Mouse (Mus musculus): ENCODE measurements around the gene Hs6st3. TPM values are rescaled to one million over a fixed set of nuclear protein-coding genes. Genes with fewer than 3 reads are reported as not detected.

Gene Hs6st3
- polyA plus RNA-seq, 1 experiment from 2014 or later: not detected

DNA sequence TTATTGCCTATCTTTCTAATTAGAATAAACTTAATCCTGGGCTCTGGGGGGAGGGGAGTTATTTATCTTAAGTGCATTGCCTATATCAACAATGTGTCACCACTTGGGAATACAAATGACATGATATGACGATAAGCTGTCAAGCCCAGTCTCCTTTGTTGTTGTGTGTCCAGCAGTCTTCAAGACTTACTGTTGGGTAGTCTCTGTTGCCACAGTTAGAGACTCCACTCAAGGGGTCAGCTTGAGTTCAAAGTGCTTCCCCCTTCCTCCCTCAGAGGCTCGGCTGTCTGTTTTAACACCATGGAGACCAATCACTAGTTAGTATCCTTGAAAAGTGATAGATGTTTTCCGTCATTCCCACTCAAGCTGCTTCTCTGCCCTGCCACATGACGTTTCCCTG, 339.7 kb downstream of the Hs6st3 start:
- WGBS (ENCODE audit: insufficient replicate concordance): 60% methylated on average over 4 of the region's 4 CpGs
- H3K27me3 ChIP-seq (ENCODE audit: insufficient read depth, low read length): no peaks in the 10 kb centered on the region
- no peak for DNase-seq
- no peaks in the 10 kb centered on the region for H3K4me1 ChIP-seq (ENCODE audit: insufficient read depth)
- no peak overlapping the region for H3K4me3 ChIP-seq (ENCODE audit: low read depth, low read length)
- no peak overlapping the region for H3K9ac ChIP-seq (replicated peaks)
- H3K4me2 ChIP-seq (ENCODE audit: low read depth, low read length): no peak overlapping the region
- no peaks in the 10 kb centered on the region; the same call in 1 of the 2 replicates for H3K9me3 ChIP-seq (ENCODE audit: low read length)
- H3K27ac ChIP-seq (ENCODE audit: low read depth): no peak overlapping the region
- H3K36me3 ChIP-seq (replicated peaks; ENCODE audit: insufficient read depth, low read length): no peaks in the 10 kb centered on the region
- TF ChIP-seq CTCF (IDR thresholded peaks at IDR 0.05; ENCODE audit: low read depth): no peak
- no peak for TF ChIP-seq EP300 (IDR thresholded peaks at IDR 0.05; ENCODE audit: low read depth)
- no peak for ATAC-seq

DNA sequence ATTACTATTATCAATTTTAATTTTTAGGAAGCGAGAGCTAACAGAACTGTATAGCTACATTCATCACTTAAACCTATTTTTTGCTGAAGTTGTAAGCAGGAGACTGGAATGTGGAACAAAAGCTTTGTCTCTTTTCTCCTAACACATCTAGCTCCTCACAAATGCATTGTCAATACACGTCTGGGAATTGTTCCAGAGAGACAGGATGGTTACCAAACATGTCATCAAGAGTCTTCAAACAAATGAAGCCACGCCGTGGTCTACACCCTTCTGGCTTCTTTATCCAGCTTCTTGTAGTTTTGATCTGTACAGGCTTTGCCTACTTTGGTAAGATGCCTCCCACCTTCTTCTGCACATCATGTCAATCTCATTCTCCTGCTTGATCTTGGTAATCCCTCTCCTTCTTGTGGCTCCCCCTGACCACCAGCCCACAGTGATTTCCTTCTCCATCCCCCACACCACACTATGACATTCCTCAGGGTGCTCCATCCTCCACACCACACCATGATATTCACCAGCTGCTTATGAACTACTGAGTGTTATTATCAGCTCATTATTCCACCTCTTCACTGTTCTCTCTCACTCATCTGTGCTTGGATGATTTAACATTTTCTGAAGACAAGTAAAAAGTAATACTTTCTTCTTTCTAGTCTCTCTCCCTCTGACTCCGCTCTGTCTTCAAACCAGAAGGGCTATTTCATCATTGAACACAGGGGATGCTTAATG, 351.0 kb downstream of the Hs6st3 start:
- no peak for TF ChIP-seq CTCF (IDR thresholded peaks at IDR 0.05; ENCODE audit: low read depth)
- no peak for TF ChIP-seq EP300 (IDR thresholded peaks at IDR 0.05; ENCODE audit: low read depth)
- no peak overlapping the region for H3K4me3 ChIP-seq (ENCODE audit: low read depth, low read length)
- no peak overlapping the region for H3K9ac ChIP-seq (replicated peaks)
- H3K4me2 ChIP-seq (ENCODE audit: low read depth, low read length): no peak overlapping the region
- no peaks in the 10 kb centered on the region for H3K9me3 ChIP-seq (ENCODE audit: low read length)
- no peaks in the 10 kb centered on the region for H3K36me3 ChIP-seq (replicated peaks; ENCODE audit: insufficient read depth, low read length)
- no peak overlapping the region for H3K27ac ChIP-seq (ENCODE audit: low read depth)
- no peaks in the 10 kb centered on the region for H3K27me3 ChIP-seq (ENCODE audit: insufficient read depth, low read length)
- DNase-seq: no peak
- no peak for ATAC-seq
- no peaks in the 10 kb centered on the region for H3K4me1 ChIP-seq (ENCODE audit: insufficient read depth)
- WGBS (ENCODE audit: insufficient replicate concordance): 73% methylated on average over 5 of the region's 5 CpGs

DNA sequence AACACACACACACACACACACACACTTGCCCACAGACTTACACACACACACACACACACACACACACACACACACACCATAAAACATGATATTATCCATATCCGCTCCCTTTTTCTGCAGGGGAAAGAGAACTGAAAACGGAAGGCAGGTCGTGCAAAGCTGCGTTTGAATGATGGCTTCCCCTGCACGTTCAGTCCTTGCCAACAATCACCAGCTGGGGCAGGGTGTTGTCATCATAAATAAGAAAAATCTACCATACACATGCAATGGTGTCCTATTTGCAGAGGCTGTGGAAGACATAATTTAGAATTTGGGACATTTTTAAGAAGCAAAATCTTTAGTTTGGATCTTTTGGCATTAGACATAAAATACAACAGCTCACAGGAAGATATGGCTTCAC, 382.5 kb downstream of the Hs6st3 start:
- H3K4me2 ChIP-seq (ENCODE audit: low read depth, low read length): no peak overlapping the region
- no peak for DNase-seq
- no peaks in the 10 kb centered on the region for H3K9me3 ChIP-seq (ENCODE audit: low read length)
- TF ChIP-seq CTCF (IDR thresholded peaks at IDR 0.05; ENCODE audit: low read depth) (no peak), EP300 (IDR thresholded peaks at IDR 0.05; ENCODE audit: low read depth) (no peak)
- H3K4me1 ChIP-seq (ENCODE audit: insufficient read depth): no peaks in the 10 kb centered on the region
- no peaks in the 10 kb centered on the region for H3K27me3 ChIP-seq (ENCODE audit: insufficient read depth, low read length)
- no peak overlapping the region for H3K27ac ChIP-seq (ENCODE audit: low read depth)
- no peak overlapping the region for H3K4me3 ChIP-seq (ENCODE audit: low read depth, low read length)
- no peak for ATAC-seq
- no peaks in the 10 kb centered on the region for H3K36me3 ChIP-seq (replicated peaks; ENCODE audit: insufficient read depth, low read length)
- WGBS (ENCODE audit: insufficient replicate concordance): 73% methylated on average over 5 of the region's 5 CpGs
- H3K9ac ChIP-seq (replicated peaks): no peak overlapping the region

DNA sequence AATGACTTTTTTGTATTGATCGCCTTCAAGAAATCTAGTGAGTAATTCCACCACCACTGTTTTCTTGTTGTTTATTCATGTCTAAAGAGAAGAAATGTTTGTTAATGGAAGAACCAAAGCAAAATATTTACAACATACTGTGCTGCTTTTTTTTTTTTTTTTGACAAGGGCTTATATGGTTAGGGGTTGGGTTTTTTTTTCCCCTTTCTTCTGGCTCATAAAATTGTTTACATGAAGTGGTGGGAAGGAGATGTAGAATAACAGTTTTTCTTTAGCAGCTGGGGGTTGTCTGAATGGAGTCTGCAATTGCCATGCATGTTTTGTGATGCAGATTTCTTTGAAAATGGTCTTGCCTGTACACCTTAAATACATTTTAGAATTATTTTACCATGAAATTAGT, 382.9 kb downstream of the Hs6st3 start:
- no peak for DNase-seq
- Histone ChIP-seq H3K9me3 (ENCODE audit: low read length) (no peaks in the 10 kb centered on the region), H3K27ac (ENCODE audit: low read depth) (no peak overlapping the region), H3K9ac (replicated peaks) (no peak overlapping the region), H3K36me3 (replicated peaks; ENCODE audit: insufficient read depth, low read length) (no peaks in the 10 kb centered on the region), H3K4me1 (ENCODE audit: insufficient read depth) (no peaks in the 10 kb centered on the region), H3K4me2 (ENCODE audit: low read depth, low read length) (no peak overlapping the region), H3K27me3 (ENCODE audit: insufficient read depth, low read length) (no peaks in the 10 kb centered on the region), H3K4me3 (ENCODE audit: low read depth, low read length) (no peak overlapping the region)
- 94% methylated on average over 1 of the region's 1 CpGs for WGBS (ENCODE audit: insufficient replicate concordance)
- TF ChIP-seq EP300 (IDR thresholded peaks at IDR 0.05; ENCODE audit: low read depth) (no peak), CTCF (IDR thresholded peaks at IDR 0.05; ENCODE audit: low read depth) (no peak)
- no peak for ATAC-seq

DNA sequence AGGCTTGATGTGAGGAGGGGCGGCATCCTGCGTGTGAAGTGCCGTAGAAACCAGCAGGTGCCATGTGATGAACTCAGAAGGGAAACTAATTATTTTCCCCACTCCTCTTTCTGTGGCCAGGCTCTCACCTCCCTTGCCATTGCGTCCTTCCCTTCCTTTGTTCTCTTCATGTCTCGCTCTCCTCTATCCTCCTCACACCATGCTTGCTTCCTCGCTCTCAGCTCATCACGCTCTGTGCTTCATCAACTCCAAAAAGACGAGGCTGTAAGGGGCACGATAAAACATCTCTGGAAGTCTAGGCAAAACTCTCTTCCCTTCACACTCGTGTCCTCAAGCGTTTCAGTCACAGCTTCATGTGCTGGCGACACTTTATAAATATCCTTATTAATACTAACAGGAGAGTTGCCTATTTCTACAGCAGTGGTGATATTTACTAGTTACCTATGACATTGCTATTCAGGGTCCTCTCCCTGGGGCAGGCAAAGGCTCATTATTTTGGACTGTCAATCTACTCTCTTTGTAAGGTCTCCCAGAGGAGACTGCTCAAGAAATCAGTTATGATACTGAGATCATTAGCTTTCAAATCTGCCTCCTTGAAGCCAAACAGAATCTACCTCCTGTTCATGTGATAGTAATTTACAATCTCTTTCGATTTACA, 394.9 kb downstream of the Hs6st3 start:
- Histone ChIP-seq H3K9ac (replicated peaks) (no peak overlapping the region), H3K27me3 (ENCODE audit: insufficient read depth, low read length) (no peaks in the 10 kb centered on the region), H3K4me3 (ENCODE audit: low read depth, low read length) (no peak overlapping the region), H3K4me2 (ENCODE audit: low read depth, low read length) (no peak overlapping the region), H3K27ac (ENCODE audit: low read depth) (no peak overlapping the region), H3K36me3 (replicated peaks; ENCODE audit: insufficient read depth, low read length) (no peaks in the 10 kb centered on the region), H3K4me1 (ENCODE audit: insufficient read depth) (no peaks in the 10 kb centered on the region), H3K9me3 (ENCODE audit: low read length) (no peaks in the 10 kb centered on the region)
- no peak for ATAC-seq
- no peak for DNase-seq
- 68% methylated on average over 13 of the region's 13 CpGs for WGBS (ENCODE audit: insufficient replicate concordance)
- TF ChIP-seq CTCF (IDR thresholded peaks at IDR 0.05; ENCODE audit: low read depth): no peak
- TF ChIP-seq EP300 (IDR thresholded peaks at IDR 0.05; ENCODE audit: low read depth): no peak

DNA sequence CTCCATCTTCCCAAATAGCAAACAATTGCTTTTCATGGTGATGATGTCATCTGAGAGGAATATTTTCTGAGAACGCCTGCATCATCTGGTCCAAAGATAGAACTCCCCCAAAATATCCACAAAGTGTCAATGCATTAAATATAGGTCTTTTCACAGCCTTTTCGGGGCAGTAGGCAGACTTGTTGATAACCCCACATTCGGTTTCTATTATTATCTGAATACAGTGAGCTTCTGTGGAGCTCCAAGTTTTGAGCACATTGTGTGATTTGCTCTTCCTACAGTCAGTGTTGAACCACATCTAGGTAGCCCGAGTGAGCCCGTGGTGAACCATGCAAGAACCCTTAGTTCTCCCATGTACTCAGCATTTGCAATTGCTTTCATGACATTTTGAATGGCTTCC, 402.4 kb downstream of the Hs6st3 start:
- H3K9me3 ChIP-seq (ENCODE audit: low read length): no peaks in the 10 kb centered on the region
- DNase-seq: no peak
- H3K4me3 ChIP-seq (ENCODE audit: low read depth, low read length): no peak overlapping the region
- no peak overlapping the region for H3K27ac ChIP-seq (ENCODE audit: low read depth)
- H3K9ac ChIP-seq (replicated peaks): no peak overlapping the region
- WGBS (ENCODE audit: insufficient replicate concordance): 74% methylated on average over 5 of the region's 5 CpGs
- H3K4me2 ChIP-seq (ENCODE audit: low read depth, low read length): no peak overlapping the region
- no peak for ATAC-seq
- TF ChIP-seq EP300 (IDR thresholded peaks at IDR 0.05; ENCODE audit: low read depth) (no peak), CTCF (IDR thresholded peaks at IDR 0.05; ENCODE audit: low read depth) (no peak)
- H3K27me3 ChIP-seq (ENCODE audit: insufficient read depth, low read length): no peaks in the 10 kb centered on the region
- no peaks in the 10 kb centered on the region for H3K4me1 ChIP-seq (ENCODE audit: insufficient read depth)
- H3K36me3 ChIP-seq (replicated peaks; ENCODE audit: insufficient read depth, low read length): no peaks in the 10 kb centered on the region
